Comparison of ENCODE assay signal across 10 mouse cellular contexts in the genomic region with DNA sequence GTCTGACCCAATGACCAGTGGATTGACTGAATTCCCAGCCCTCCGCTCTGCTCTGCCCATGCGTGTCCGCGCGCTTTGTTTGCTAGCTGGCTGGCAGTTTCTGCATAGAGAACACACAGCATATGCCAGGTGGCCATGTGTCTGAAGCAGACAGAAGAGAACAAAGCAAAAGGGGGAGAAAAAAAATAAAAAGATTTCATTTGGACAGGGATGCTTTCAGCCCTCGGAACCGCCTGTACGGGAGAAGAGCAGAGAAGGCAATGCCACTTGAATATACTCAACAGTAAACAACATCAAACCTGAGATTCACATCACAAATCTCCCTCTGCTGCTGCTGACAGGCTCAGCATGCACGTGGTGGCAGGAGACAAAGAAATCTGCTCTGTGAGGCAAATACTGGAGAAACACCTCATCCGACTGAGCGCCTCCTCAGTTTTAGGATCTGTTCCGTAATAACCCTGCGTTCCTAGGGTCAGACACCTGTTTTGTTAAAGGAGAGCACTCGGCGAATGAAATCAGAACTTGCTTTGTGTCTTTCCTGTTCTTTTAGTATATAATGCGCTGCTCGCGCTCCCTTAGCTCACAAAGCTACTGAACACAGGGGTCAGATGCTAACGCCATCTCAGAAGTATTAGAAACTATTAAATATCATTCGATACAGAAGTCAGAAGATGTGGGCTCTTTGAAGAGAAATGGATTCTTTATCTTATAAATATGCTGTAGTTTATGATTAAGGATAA.
DNase-seq lines count a peak whose midpoint lies in the region; ATAC-seq lines count a peak whose summit lies in the region.
"Had no signal": no experiment of that assay in that cellular context is flagged by ENCODE, and none has a peak within 500 bp of the region (broad histone marks: within the 10 kb centered on the region; RNA-seq: fewer than 3 reads in every experiment).

No protein-coding gene starts in this region.

- H3K9me3 ChIP-seq in embryonic facial prominence, embryonic 12.5 days = no peaks in the 10 kb centered on the region
- H3K9me3 ChIP-seq in midbrain, embryonic 13.5 days = no peaks in the 10 kb centered on the region

- no peaks in the 10 kb centered on the region for H3K27me3 ChIP-seq in embryonic facial prominence, embryonic 12.5 days
- H3K27me3 ChIP-seq in midbrain, embryonic 13.5 days = no peaks in the 10 kb centered on the region

- H3K36me3 ChIP-seq in embryonic facial prominence, embryonic 12.5 days = no peaks in the 10 kb centered on the region
- no peaks in the 10 kb centered on the region for H3K36me3 ChIP-seq in midbrain, embryonic 13.5 days

- DNase-seq in cerebellum, adult 11 months = peak; percentile 32
- DNase-seq in kidney, postnatal 14 days = peak; percentile 2
- DNase-seq in thymus, postnatal 10 days (ENCODE audit: low spot score in 2 of 2) = no peak
- DNase-seq in urinary bladder, adult 2 months (ENCODE audit: low spot score) = no peak
- no peak for DNase-seq in lung, postnatal 25 days (ENCODE audit: low spot score)
- no peak for DNase-seq in gastrocnemius, postnatal 36 days

- H3K27ac ChIP-seq in embryonic facial prominence, embryonic 12.5 days = 0 out of 2 replicates have a peak overlapping the region, but pooled peaks have one; percentile 1
- peak overlapping the region; percentile 90 for H3K27ac ChIP-seq in midbrain, embryonic 13.5 days
- H3K27ac ChIP-seq: liver, embryonic 14.5 days had no signal

- 69% methylated on average over 20 of the region's 20 CpGs for WGBS in embryonic facial prominence, embryonic 12.5 days
- WGBS in midbrain, embryonic 13.5 days = 30% methylated on average over 20 of the region's 20 CpGs

- no peak overlapping the region for H3K9ac ChIP-seq in embryonic facial prominence, embryonic 12.5 days
- H3K9ac ChIP-seq in midbrain, embryonic 13.5 days (replicated peaks) = peak overlapping the region; percentile 44
- H3K9ac ChIP-seq: liver, embryonic 14.5 days had no signal

- peaks cover 8% of the 10 kb centered on the region; the same call in 1 of the 2 replicates for H3K4me1 ChIP-seq in embryonic facial prominence, embryonic 12.5 days
- H3K4me1 ChIP-seq in midbrain, embryonic 13.5 days (replicated peaks) = peaks cover 27% of the 10 kb centered on the region

- 0 out of 2 replicates have a peak, but pooled peaks have one; percentile 35 for ATAC-seq in embryonic facial prominence, embryonic 12.5 days (ENCODE audit: insufficient number of reproducible peaks, insufficient read depth, low FRiP score, low TSS enrichment)
- ATAC-seq in midbrain, embryonic 13.5 days = peak; percentile 97

- H3K4me3 ChIP-seq in embryonic facial prominence, embryonic 12.5 days = no peak overlapping the region
- no peak overlapping the region for H3K4me3 ChIP-seq in midbrain, embryonic 13.5 days (replicated peaks)
- H3K4me3 ChIP-seq: erythroblast, embryonic 14.5 days had no signal

- H3K4me2 ChIP-seq in embryonic facial prominence, embryonic 12.5 days (replicated peaks) = no peak overlapping the region
- H3K4me2 ChIP-seq in midbrain, embryonic 13.5 days (replicated peaks) = peak overlapping the region; percentile 35

- intact Hi-C loops in gastrocnemius, postnatal 36 days (cut with DNase I) = no loop called here

Comparison
In these comparisons a context has a peak if more than half of its experiments do, and no peak if none do; other contexts are left out.
1. DNase-seq: peak in cerebellum, adult 11 months (single experiment) and kidney, postnatal 14 days (single experiment); none in thymus, postnatal 10 days (0 of 2), urinary bladder, adult 2 months (single experiment), lung, postnatal 25 days (single experiment) and gastrocnemius, postnatal 36 days (0 of 2).